Mouse (Mus musculus) hindbrain, embryonic 13.5 days (tissue): Measurements from ENCODE around the gene Limch1. TPM values are rescaled to one million over a fixed set of nuclear protein-coding genes. Genes with fewer than 3 reads are reported as not detected.

Experiments used
- ATAC-seq: fragments of 200-750 bp; cut with Nextera tagmentation; 2 replicates; pipeline ENCODE4 v1.8.0; 2017; ENCODE audit warnings: moderate TSS enrichment; ENCODE audit not compliant: low FRiP score
- H3K27ac ChIP-seq: fragments of 300-500 bp; sonication (generic); 2 replicates; pipeline ENCODE4 v1.5.1; 2015; ENCODE audit warnings: inconsistent platforms, mild to moderate bottlenecking, moderate library complexity
- H3K27me3 ChIP-seq: fragments of 300-500 bp; sonication (generic); 2 replicates; pipeline ENCODE4 v1.6.1; 2015; ENCODE audit warnings: mild to moderate bottlenecking, inconsistent platforms
- H3K36me3 ChIP-seq: fragments of 300-500 bp; sonication (generic); 2 replicates; pipeline ENCODE4 v1.6.1; 2015; ENCODE audit warnings: mild to moderate bottlenecking, inconsistent platforms
- H3K4me1 ChIP-seq: fragments of 300-500 bp; sonication (generic); replicated peaks from 2 replicates; pipeline ENCODE4 v1.6.1; 2015; ENCODE audit warnings: inconsistent platforms
- H3K4me2 ChIP-seq: fragments of 300-500 bp; sonication (generic); 2 replicates; pipeline ENCODE4 v1.6.1; 2015; ENCODE audit warnings: inconsistent platforms, mild to moderate bottlenecking, moderate library complexity
- H3K4me3 ChIP-seq: fragments of 300-500 bp; sonication (generic); 2 replicates; pipeline ENCODE4 v1.5.1; 2015; ENCODE audit warnings: mild to moderate bottlenecking, inconsistent platforms
- H3K9ac ChIP-seq: fragments of 300-500 bp; sonication (generic); 2 replicates; pipeline ENCODE4 v1.6.1; 2015; ENCODE audit warnings: mild to moderate bottlenecking, inconsistent platforms
- H3K9me3 ChIP-seq: fragments of 300-500 bp; sonication (generic); 2 replicates; pipeline ENCODE4 v1.6.1; 2016; ENCODE audit warnings: inconsistent platforms
- WGBS: fragments of 180-500 bp; shearing (Covaris S2); methylation state at CpG from one replicate; pipeline ENCODE4 v1.1.7; 2015; 5-methylcytosine and 5-hydroxymethylcytosine counted together
- polyA plus RNA-seq: library from polyadenylated mRNA; unstranded; fragments of >200 nt; fragmentation: Nextera tagmentation; extraction: Ambion mirVana; gene quantifications from 2 replicates; pipeline ENCODE4 v1.2.1, GENCODE M21; 2015

The Limch1 gene
- polyA plus RNA-seq, 1 experiment from 2014 or later, result 49.0 TPM

DNA sequence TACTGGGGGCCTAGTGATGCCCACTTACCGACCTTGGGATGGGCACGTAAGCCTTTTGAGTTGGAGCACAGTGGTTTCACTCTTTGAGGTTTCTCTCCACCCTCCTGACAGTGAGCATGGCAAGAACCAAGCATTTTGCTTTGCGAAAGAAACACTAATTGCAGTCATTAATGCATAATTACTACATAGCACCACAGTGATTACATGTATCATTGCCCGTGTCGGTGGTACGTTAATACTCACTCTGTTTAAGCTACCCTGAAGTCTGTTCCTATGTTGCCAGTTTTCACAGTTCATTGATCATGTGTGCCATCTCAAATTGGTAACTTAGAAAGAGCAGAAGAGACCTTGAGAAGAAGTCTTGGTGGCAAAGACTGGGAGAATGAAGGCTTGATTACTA is 127.1 kb downstream of the Limch1 start:
- no peaks in the 10 kb centered on the region for H3K36me3 ChIP-seq
- no peak overlapping the region for H3K27ac ChIP-seq
- H3K4me3 ChIP-seq, result no peak overlapping the region
- H3K4me2 ChIP-seq, result no peak overlapping the region
- WGBS, result 82% methylated on average over 6 of the region's 6 CpGs
- no peaks in the 10 kb centered on the region for H3K9me3 ChIP-seq
- peaks cover 7% of the 10 kb centered on the region; the same call in 1 of the 2 replicates for H3K4me1 ChIP-seq
- ATAC-seq, result no peak
- no peak overlapping the region for H3K9ac ChIP-seq
- H3K27me3 ChIP-seq, result no peaks in the 10 kb centered on the region

DNA sequence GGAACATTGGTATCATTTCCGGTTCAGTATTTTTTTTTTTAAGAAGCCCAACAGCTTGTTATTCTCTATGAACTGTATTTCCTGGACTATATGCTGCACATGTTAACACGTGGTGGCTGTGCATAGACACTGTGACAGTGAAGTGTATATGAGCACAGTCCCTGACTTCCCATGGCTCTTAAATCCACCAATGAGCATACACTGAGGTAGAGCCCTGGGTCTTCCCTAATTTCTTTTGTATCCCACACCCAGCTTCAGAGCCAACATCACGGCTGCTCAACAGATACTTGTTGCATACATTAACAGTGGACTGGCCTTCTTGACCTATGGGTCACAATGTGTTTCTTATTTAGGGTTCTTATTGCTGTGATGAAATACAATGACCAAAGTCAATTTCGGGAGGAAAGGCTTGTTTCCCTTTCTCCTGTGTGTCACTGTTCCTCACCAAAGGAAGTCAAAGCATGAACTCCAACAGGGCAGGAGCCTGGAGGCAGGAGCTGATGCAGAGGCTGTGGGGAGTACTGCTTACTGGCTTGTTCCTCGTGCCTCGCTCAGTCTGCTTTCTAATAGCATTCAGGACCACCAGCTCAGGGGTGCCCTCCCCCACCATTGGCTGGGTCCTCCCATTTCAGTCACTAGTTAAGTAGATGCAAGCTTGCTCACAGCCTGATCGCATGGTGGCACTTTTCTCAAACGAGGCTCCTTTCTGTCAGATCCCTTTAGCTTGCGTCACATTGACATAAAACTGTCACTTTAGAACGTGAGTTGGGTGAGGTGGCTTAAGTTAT is 130.6 kb downstream of the Limch1 start:
- Histone ChIP-seq H3K4me1 (peaks cover 7% of the 10 kb centered on the region; the same call in 1 of the 2 replicates), H3K36me3 (no peaks in the 10 kb centered on the region), H3K9me3 (no peaks in the 10 kb centered on the region), H3K27ac (no peak overlapping the region), H3K27me3 (no peaks in the 10 kb centered on the region), H3K4me2 (no peak overlapping the region), H3K4me3 (no peak overlapping the region), H3K9ac (no peak overlapping the region)
- 48% methylated on average over 10 of the region's 10 CpGs for WGBS
- ATAC-seq, result no peak

DNA sequence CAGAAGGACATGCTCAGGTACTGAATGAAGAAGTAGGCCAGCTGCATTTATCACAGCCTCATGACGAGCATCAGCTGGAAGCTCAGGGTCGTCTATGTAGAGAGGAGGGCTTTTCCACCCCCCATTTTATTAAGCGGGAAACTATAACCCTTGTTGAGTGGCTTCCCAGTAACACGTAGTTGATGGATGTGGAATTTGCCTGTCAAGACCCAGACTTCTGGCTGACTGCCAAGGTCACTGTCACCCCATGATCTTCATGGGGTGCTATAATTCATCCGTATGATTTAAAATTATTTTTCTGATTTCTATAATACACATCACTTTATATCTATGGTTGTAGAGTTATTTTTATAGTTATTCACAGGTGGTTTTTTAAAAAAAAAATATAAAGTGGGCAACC is 131.4 kb downstream of the Limch1 start:
- no peak for ATAC-seq
- H3K4me2 ChIP-seq, result no peak overlapping the region
- H3K9ac ChIP-seq, result no peak overlapping the region
- H3K4me1 ChIP-seq, result peaks cover 8% of the 10 kb centered on the region; the same call in 1 of the 2 replicates
- no peaks in the 10 kb centered on the region for H3K9me3 ChIP-seq
- no peak overlapping the region for H3K4me3 ChIP-seq
- 66% methylated on average over 5 of the region's 5 CpGs for WGBS
- no peaks in the 10 kb centered on the region for H3K27me3 ChIP-seq
- H3K27ac ChIP-seq, result no peak overlapping the region
- H3K36me3 ChIP-seq, result no peaks in the 10 kb centered on the region

DNA sequence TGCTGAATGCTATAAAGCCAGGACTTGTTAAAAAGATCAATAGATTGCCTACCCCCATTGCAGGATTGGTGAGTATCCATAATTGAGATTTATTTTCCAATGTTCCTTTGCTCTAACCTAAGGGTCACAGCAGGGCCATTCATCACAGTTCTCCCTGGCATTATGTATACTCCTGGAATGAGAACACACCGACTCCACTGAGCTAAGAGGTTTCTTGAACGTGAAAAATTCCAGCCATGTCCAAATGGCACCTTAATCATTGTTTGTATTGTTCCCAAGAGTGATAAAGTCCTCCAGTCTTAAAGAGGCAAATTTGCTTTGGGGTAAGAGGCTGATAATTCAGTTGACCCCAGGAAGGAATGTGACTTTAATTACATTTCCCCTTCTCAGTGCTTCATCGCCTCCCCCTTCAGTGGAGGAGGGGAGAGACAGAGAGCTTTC is 136.3 kb downstream of the Limch1 start:
- H3K27me3 ChIP-seq, result no peaks in the 10 kb centered on the region
- no peak for ATAC-seq
- WGBS, result 35% methylated on average over 3 of the region's 3 CpGs
- H3K27ac ChIP-seq, result no peak overlapping the region
- no peak overlapping the region for H3K4me3 ChIP-seq
- 0 out of 2 replicates have a peak, but pooled peaks cover 6% of the 10 kb centered on the region for H3K36me3 ChIP-seq
- peaks cover 10% of the 10 kb centered on the region; the same call in 1 of the 2 replicates for H3K9me3 ChIP-seq
- peaks cover 9% of the 10 kb centered on the region for H3K4me1 ChIP-seq
- no peak overlapping the region for H3K4me2 ChIP-seq
- no peak overlapping the region for H3K9ac ChIP-seq

DNA sequence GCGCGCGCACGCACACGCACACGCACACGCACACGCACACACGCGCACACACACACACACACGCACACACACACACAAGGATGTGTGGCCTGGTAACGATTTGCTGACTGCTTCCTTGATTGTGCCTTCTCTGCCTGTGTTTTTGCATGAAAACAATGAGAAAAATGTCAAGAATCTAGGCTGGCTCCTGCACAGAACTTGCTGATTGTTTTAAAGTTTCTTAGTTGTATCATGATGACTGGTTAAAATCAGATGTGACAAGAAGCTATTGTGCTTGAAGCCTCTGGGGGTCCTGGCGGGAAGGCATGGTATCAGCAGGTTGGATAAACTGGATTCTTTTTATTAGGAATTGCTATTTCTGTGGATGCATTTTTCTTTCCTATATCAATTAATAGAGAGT is 137.1 kb downstream of the Limch1 start:
- H3K9ac ChIP-seq, result no peak overlapping the region
- no peaks in the 10 kb centered on the region for H3K27me3 ChIP-seq
- WGBS, result 90% methylated on average over 13 of the region's 13 CpGs
- no peak overlapping the region for H3K4me2 ChIP-seq
- no peak overlapping the region for H3K4me3 ChIP-seq
- H3K27ac ChIP-seq, result no peak overlapping the region
- H3K36me3 ChIP-seq, result 0 out of 2 replicates have a peak, but pooled peaks cover 6% of the 10 kb centered on the region
- peaks cover 10% of the 10 kb centered on the region; the same call in 1 of the 2 replicates for H3K9me3 ChIP-seq
- peaks cover 8% of the 10 kb centered on the region; the same call in 1 of the 2 replicates for H3K4me1 ChIP-seq
- no peak for ATAC-seq

DNA sequence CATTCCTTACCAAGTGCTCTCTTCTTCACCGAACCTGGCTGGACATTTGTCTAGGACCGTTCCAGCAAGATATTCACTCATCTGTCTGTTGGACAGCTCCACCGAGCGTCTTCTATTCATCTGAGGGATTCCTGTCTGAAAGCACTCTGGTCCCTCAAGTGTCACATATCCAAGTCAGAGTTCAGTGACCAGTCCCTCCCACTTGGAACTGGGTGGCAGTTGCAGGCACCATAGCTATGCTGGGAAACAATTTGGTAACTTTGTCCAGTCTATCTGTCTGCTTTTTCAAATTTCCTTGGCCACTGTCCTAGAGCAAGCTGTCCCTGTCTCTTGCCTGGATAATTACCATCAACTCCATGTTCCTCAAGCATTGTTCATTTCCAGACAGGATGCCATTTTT is 138.9 kb downstream of the Limch1 start:
- H3K4me3 ChIP-seq, result no peak overlapping the region
- no peak for ATAC-seq
- no peak overlapping the region for H3K4me2 ChIP-seq
- no peak overlapping the region for H3K9ac ChIP-seq
- H3K4me1 ChIP-seq, result peaks cover 8% of the 10 kb centered on the region; the same call in 1 of the 2 replicates
- H3K27me3 ChIP-seq, result no peaks in the 10 kb centered on the region
- H3K36me3 ChIP-seq, result 0 out of 2 replicates have a peak, but pooled peaks cover 6% of the 10 kb centered on the region
- 65% methylated on average over 4 of the region's 4 CpGs for WGBS
- no peak overlapping the region for H3K27ac ChIP-seq
- peaks cover 10% of the 10 kb centered on the region; the same call in 1 of the 2 replicates for H3K9me3 ChIP-seq

DNA sequence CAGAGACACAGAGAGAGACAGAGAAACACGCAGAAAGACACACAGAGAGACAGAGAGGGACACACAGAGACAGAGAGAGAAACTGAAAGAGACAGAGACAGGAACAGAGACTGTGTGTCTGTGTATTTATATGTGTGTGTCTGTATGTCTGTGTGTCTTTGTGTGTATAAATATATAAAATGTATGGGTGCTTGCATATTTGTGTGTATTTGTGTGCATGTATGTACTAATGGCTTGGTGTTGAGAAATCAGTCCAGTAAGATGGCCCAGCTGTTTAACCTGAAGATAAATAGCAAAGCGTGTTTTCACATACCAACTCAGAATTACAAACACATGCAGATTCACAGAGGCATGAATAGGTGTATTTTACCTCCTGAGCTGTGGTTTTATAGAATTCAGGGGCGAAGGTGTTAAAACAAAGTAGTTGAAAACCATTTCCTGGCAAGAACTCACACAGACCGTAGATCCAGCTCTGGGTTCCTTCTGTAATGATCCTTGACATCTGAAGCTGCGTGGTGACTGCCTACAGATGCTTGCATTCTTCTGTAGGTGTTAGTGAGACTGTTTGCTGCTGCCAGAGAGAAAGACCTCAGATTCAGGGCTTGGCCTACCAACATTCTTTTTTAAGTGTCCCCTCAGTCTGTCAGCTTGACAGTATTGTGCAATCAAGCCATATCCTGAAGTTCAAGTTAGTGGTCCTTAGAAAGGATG is 140.9 kb downstream of the Limch1 start:
- WGBS, result 88% methylated on average over 5 of the region's 5 CpGs
- Histone ChIP-seq H3K4me3 (no peak overlapping the region), H3K9me3 (peaks cover 10% of the 10 kb centered on the region; the same call in 1 of the 2 replicates), H3K4me1 (peaks cover 8% of the 10 kb centered on the region; the same call in 1 of the 2 replicates), H3K4me2 (no peak overlapping the region), H3K27me3 (no peaks in the 10 kb centered on the region), H3K9ac (no peak overlapping the region), H3K27ac (no peak overlapping the region), H3K36me3 (0 out of 2 replicates have a peak, but pooled peaks cover 6% of the 10 kb centered on the region)
- ATAC-seq, result no peak

DNA sequence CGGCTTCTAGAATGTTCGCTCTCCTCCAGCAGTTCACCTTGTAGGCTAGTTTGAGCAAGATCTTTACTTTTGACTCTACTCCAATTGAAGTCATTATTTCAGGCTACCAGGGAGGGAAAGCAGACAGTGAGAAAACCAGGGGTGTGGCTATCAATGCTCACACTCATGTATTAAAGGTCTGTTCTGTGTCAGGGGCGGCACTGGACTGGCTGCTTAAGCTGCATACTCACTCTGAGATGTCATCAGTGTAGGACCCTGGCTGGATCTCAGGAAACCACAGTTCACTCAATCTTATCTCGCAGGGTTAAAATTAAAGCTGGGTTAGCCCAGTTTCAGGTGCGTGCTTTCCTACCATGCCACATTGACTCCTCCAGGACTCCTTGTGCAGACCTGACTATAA is 142.4 kb downstream of the Limch1 start:
- Histone ChIP-seq H3K4me1 (no peaks in the 10 kb centered on the region), H3K9ac (no peak overlapping the region), H3K9me3 (peaks cover 10% of the 10 kb centered on the region; the same call in 1 of the 2 replicates), H3K4me2 (no peak overlapping the region), H3K4me3 (no peak overlapping the region), H3K36me3 (0 out of 2 replicates have a peak, but pooled peaks cover 6% of the 10 kb centered on the region), H3K27me3 (no peaks in the 10 kb centered on the region), H3K27ac (no peak overlapping the region)
- WGBS, result 94% methylated on average over 5 of the region's 5 CpGs
- no peak for ATAC-seq

DNA sequence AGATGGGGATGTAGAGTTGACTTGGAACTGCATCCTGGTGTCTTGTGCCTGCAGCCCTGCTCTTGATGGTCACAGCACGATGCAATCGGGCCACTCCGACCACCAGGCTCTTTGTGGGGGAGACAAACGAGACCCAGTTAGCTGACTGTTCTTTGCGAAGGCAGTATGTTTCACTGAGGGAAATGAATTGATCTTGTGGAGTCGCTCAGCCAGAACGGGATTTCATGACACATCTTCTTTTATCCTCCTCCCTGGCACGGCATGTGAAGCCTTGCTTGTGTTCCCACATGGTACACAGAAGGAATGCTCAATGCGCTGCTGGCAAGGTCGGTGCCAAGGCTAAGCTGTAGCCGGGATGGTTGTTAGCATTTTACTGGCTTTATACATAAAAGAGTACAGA is 143.7 kb downstream of the Limch1 start:
- H3K4me3 ChIP-seq, result no peak overlapping the region
- H3K9me3 ChIP-seq, result peaks cover 10% of the 10 kb centered on the region; the same call in 1 of the 2 replicates
- no peaks in the 10 kb centered on the region for H3K4me1 ChIP-seq
- no peaks in the 10 kb centered on the region for H3K27me3 ChIP-seq
- H3K4me2 ChIP-seq, result no peak overlapping the region
- H3K9ac ChIP-seq, result no peak overlapping the region
- peak; percentile 77; the same call in 1 of the 2 replicates for ATAC-seq
- WGBS, result 47% methylated on average over 11 of the region's 11 CpGs
- peak overlapping the region; percentile 56 for H3K27ac ChIP-seq
- 0 out of 2 replicates have a peak, but pooled peaks cover 6% of the 10 kb centered on the region for H3K36me3 ChIP-seq

DNA sequence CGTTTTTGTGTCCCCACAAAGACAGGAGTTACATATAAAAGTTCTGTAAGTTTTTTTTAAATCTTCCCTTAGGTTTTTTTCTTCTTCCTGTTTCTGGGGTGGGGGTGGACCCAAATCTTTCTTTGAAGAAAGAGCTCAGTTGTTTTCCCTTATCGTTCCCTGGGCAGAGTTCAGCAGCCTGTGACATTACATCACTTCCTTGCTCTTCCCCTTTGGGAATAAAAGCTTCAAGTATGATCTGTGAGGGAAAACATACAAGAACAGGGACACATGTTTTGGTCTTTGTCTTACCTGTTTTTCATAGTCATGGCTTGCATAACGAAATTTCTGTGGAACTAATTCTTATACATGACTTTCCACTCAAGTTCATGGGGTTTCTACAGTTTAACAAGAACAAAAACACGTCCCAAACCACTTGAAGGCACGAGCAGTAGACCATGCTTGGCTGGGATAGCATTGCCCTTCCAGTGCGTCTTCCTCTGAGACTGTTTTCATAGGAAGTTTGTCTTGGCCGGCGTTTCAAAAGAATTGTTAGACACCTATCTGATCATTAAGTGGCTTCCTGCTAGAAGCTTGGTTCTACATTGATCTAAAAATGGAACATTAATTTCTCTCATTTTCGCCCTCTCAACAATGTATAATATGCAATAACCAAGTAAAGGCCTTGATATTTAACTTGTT is 150.0 kb downstream of the Limch1 start:
- ATAC-seq, result no peak
- no peaks in the 10 kb centered on the region for H3K9me3 ChIP-seq
- no peaks in the 10 kb centered on the region for H3K4me1 ChIP-seq
- no peak overlapping the region for H3K27ac ChIP-seq
- H3K4me2 ChIP-seq, result no peak overlapping the region
- no peaks in the 10 kb centered on the region for H3K27me3 ChIP-seq
- 83% methylated on average over 9 of the region's 9 CpGs for WGBS
- H3K36me3 ChIP-seq, result no peaks in the 10 kb centered on the region
- no peak overlapping the region for H3K4me3 ChIP-seq
- H3K9ac ChIP-seq, result no peak overlapping the region

DNA sequence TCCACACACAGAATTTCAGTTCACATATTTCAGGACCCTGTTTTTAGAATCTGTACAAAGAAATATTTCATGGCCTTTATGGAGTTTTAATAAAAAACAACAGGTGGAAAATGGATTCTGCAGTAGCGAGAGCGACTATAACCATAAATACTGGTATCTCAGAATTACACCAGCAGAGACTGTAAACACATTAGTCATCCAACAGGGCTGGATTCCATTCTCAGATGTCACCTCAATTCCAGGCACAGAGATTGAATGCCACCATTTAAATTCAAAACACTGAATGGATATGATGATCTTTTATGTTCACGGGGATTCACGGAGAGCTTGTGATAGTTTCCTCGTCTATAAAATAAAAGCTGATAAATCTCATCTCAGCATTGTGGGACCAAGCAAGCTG is 152.0 kb downstream of the Limch1 start:
- no peak for ATAC-seq
- no peaks in the 10 kb centered on the region for H3K4me1 ChIP-seq
- WGBS, result 84% methylated on average over 5 of the region's 5 CpGs

DNA sequence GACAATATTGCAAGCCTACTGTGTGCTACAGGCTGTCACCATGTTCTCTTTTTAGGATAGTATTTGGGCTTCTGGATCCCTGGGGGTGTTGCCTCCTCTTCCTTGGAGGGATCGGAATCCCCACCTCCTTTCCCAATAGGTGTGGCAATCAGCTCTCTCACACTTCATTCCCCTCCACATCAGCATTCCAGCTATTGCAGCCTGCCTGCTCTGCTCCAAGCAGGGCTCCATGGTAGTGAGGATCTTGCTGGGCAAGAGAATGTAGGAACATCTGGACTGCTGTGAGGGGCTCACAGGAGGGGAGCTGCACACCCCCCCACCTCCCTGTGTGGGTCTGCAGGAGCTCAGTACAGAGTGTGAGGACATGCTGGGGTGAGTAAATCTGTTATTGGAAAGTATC is 152.6 kb downstream of the Limch1 start:
- H3K9ac ChIP-seq, result no peak overlapping the region
- no peaks in the 10 kb centered on the region for H3K4me1 ChIP-seq
- ATAC-seq, result no peak
- no peak overlapping the region for H3K4me2 ChIP-seq
- no peaks in the 10 kb centered on the region for H3K36me3 ChIP-seq
- no peaks in the 10 kb centered on the region for H3K9me3 ChIP-seq
- no peak overlapping the region for H3K27ac ChIP-seq
- 89% methylated on average over 1 of the region's 1 CpGs for WGBS
- H3K27me3 ChIP-seq, result no peaks in the 10 kb centered on the region
- no peak overlapping the region for H3K4me3 ChIP-seq

More for the DNA sequence above, 152.0 kb downstream of the Limch1 start:
- Histone ChIP-seq H3K36me3 (no peaks in the 10 kb centered on the region), H3K4me2 (no peak overlapping the region), H3K4me3 (no peak overlapping the region), H3K9ac (no peak overlapping the region), H3K27me3 (no peaks in the 10 kb centered on the region), H3K9me3 (no peaks in the 10 kb centered on the region), H3K27ac (no peak overlapping the region)
